Mouse (Mus musculus): ENCODE data around the gene Cdk17. TPM values are rescaled to one million over a fixed set of nuclear protein-coding genes. Genes with fewer than 3 reads are reported as not detected.

Cdk17 gene
- polyA plus RNA-seq, 1 experiment from 2014 or later = 49.7 TPM

GRCm38 (mm10) chr10:93162972-93163660 lies 2.4 kb downstream of the Cdk17 start:
- no peak for ATAC-seq (ENCODE audit: low FRiP score)
- Histone ChIP-seq H3K9me3 (replicated peaks) (no peaks in the 10 kb centered on the region), H3K27me3 (no peaks in the 10 kb centered on the region), H3K4me1 (peaks cover 37% of the 10 kb centered on the region), H3K36me3 (no peaks in the 10 kb centered on the region), H3K4me3 (peak overlapping the region; percentile 97), H3K9ac (no peak overlapping the region), H3K4me2 (replicated peaks) (peak overlapping the region; percentile 65), H3K27ac (no peak overlapping the region)
- 68% methylated on average over 7 of the region's 7 CpGs for WGBS

- Histone ChIP-seq H3K27me3 (no peaks in the 10 kb centered on the region), H3K4me2 (replicated peaks) (no peak overlapping the region), H3K9ac (no peak overlapping the region), H3K27ac (no peak overlapping the region), H3K4me3 (no peak overlapping the region), H3K36me3 (no peaks in the 10 kb centered on the region), H3K4me1 (peaks cover 39% of the 10 kb centered on the region), H3K9me3 (replicated peaks) (no peaks in the 10 kb centered on the region)
- ATAC-seq (ENCODE audit: low FRiP score) = no peak
- 65% methylated on average over 6 of the region's 6 CpGs for WGBS
Observed at GRCm38 (mm10) chr10:93163711-93164488, 3.2 kb downstream of the Cdk17 start.

- Histone ChIP-seq H3K27me3 (no peaks in the 10 kb centered on the region), H3K27ac (peak overlapping the region; percentile 66), H3K9me3 (replicated peaks) (no peaks in the 10 kb centered on the region), H3K4me3 (0 out of 2 replicates have a peak overlapping the region, but pooled peaks have one; percentile 4), H3K9ac (peak overlapping the region; percentile 24), H3K4me1 (peaks cover 39% of the 10 kb centered on the region), H3K4me2 (replicated peaks) (peak overlapping the region; percentile 48), H3K36me3 (no peaks in the 10 kb centered on the region)
- WGBS = 6% methylated on average over 14 of the region's 14 CpGs
- ATAC-seq (ENCODE audit: low FRiP score) = 0 out of 2 replicates have a peak, but pooled peaks have one; percentile 34
Observed at GRCm38 (mm10) chr10:93165416-93166381, 5.0 kb downstream of the Cdk17 start.

GRCm38 (mm10) chr10:93166382-93166769 lies 5.7 kb downstream of the Cdk17 start:
- H3K4me2 ChIP-seq (replicated peaks) = peak overlapping the region; percentile 48
- peak overlapping the region; percentile 24; the same call in 1 of the 2 replicates for H3K9ac ChIP-seq
- WGBS = 4% methylated on average over 5 of the region's 5 CpGs
- peaks cover 39% of the 10 kb centered on the region for H3K4me1 ChIP-seq
- no peaks in the 10 kb centered on the region for H3K27me3 ChIP-seq
- 0 out of 2 replicates have a peak overlapping the region, but pooled peaks have one; percentile 4 for H3K4me3 ChIP-seq
- no peaks in the 10 kb centered on the region for H3K36me3 ChIP-seq
- no peak for ATAC-seq (ENCODE audit: low FRiP score)
- H3K27ac ChIP-seq = peak overlapping the region; percentile 66
- H3K9me3 ChIP-seq (replicated peaks) = no peaks in the 10 kb centered on the region

- Histone ChIP-seq H3K9me3 (replicated peaks) (no peaks in the 10 kb centered on the region), H3K4me2 (replicated peaks) (no peak overlapping the region), H3K27ac (no peak overlapping the region), H3K27me3 (no peaks in the 10 kb centered on the region), H3K36me3 (no peaks in the 10 kb centered on the region), H3K9ac (no peak overlapping the region), H3K4me3 (no peak overlapping the region), H3K4me1 (peaks cover 36% of the 10 kb centered on the region)
- ATAC-seq (ENCODE audit: low FRiP score) = no peak
- 63% methylated on average over 6 of the region's 6 CpGs for WGBS
Observed at GRCm38 (mm10) chr10:93167311-93167710, 6.6 kb downstream of the Cdk17 start.

GRCm38 (mm10) chr10:93168067-93168466 lies 7.4 kb downstream of the Cdk17 start:
- H3K27ac ChIP-seq = no peak overlapping the region; the same call in 1 of the 2 replicates
- 31% methylated on average over 4 of the region's 4 CpGs for WGBS
- 0 out of 2 replicates have a peak, but pooled peaks cover under 1% of the 10 kb centered on the region for H3K36me3 ChIP-seq

GRCm38 (mm10) chr10:93171182-93171855 lies 10.6 kb downstream of the Cdk17 start:
- WGBS = 76% methylated on average over 6 of the region's 6 CpGs
- ATAC-seq (ENCODE audit: low FRiP score) = no peak

More at GRCm38 (mm10) chr10:93168067-93168466, 7.4 kb downstream of the Cdk17 start:
- Histone ChIP-seq H3K4me2 (replicated peaks) (no peak overlapping the region), H3K9ac (no peak overlapping the region), H3K27me3 (no peaks in the 10 kb centered on the region), H3K4me3 (no peak overlapping the region), H3K4me1 (peaks cover 34% of the 10 kb centered on the region), H3K9me3 (replicated peaks) (no peaks in the 10 kb centered on the region)
- peak; percentile 45; the same call in 1 of the 2 replicates for ATAC-seq (ENCODE audit: low FRiP score)

GRCm38 (mm10) chr10:93177471-93177870 lies 16.8 kb downstream of the Cdk17 start:
- 0 out of 2 replicates have a peak, but pooled peaks cover 7% of the 10 kb centered on the region for H3K36me3 ChIP-seq
- ATAC-seq (ENCODE audit: low FRiP score) = no peak

More at GRCm38 (mm10) chr10:93171182-93171855, 10.6 kb downstream of the Cdk17 start:
- no peak overlapping the region for H3K27ac ChIP-seq
- no peaks in the 10 kb centered on the region for H3K9me3 ChIP-seq (replicated peaks)
- H3K36me3 ChIP-seq = 0 out of 2 replicates have a peak, but pooled peaks cover 7% of the 10 kb centered on the region
- no peaks in the 10 kb centered on the region for H3K27me3 ChIP-seq
- H3K9ac ChIP-seq = no peak overlapping the region
- no peak overlapping the region for H3K4me2 ChIP-seq (replicated peaks)
- H3K4me3 ChIP-seq = no peak overlapping the region
- H3K4me1 ChIP-seq = peaks cover 10% of the 10 kb centered on the region

GRCm38 (mm10) chr10:93177874-93178273 lies 17.2 kb downstream of the Cdk17 start:
- no peak overlapping the region for H3K27ac ChIP-seq
- H3K9ac ChIP-seq = no peak overlapping the region
- H3K27me3 ChIP-seq = no peaks in the 10 kb centered on the region
- no peak overlapping the region for H3K4me3 ChIP-seq
- no peaks in the 10 kb centered on the region; the same call in 1 of the 2 replicates for H3K4me1 ChIP-seq
- 0 out of 2 replicates have a peak, but pooled peaks cover 7% of the 10 kb centered on the region for H3K36me3 ChIP-seq
- no peaks in the 10 kb centered on the region for H3K9me3 ChIP-seq (replicated peaks)
- 79% methylated on average over 4 of the region's 4 CpGs for WGBS
- H3K4me2 ChIP-seq (replicated peaks) = no peak overlapping the region
- no peak for ATAC-seq (ENCODE audit: low FRiP score)

More at GRCm38 (mm10) chr10:93177471-93177870, 16.8 kb downstream of the Cdk17 start:
- H3K27ac ChIP-seq = no peak overlapping the region
- 84% methylated on average over 5 of the region's 5 CpGs for WGBS
- H3K4me2 ChIP-seq (replicated peaks) = no peak overlapping the region
- no peak overlapping the region for H3K9ac ChIP-seq
- H3K4me3 ChIP-seq = no peak overlapping the region
- no peaks in the 10 kb centered on the region for H3K27me3 ChIP-seq
- H3K4me1 ChIP-seq = no peaks in the 10 kb centered on the region; the same call in 1 of the 2 replicates
- H3K9me3 ChIP-seq (replicated peaks) = no peaks in the 10 kb centered on the region

- Histone ChIP-seq H3K36me3 (0 out of 2 replicates have a peak, but pooled peaks cover under 1% of the 10 kb centered on the region), H3K27me3 (no peaks in the 10 kb centered on the region), H3K4me3 (no peak overlapping the region), H3K9ac (no peak overlapping the region), H3K27ac (no peak overlapping the region), H3K9me3 (replicated peaks) (no peaks in the 10 kb centered on the region), H3K4me2 (replicated peaks) (no peak overlapping the region), H3K4me1 (no peaks in the 10 kb centered on the region; the same call in 1 of the 2 replicates)
- over 99% methylated on average over 5 of the region's 5 CpGs for WGBS
- ATAC-seq (ENCODE audit: low FRiP score) = no peak
Observed at GRCm38 (mm10) chr10:93178662-93179061, 18.0 kb downstream of the Cdk17 start.
